Mouse (Mus musculus): ENCODE data around the gene Pqlc2. TPM values are rescaled to one million over a fixed set of nuclear protein-coding genes. Genes with fewer than 3 reads are reported as not detected.

The Pqlc2 gene
- polyA plus RNA-seq (2015; fragmentation: Nextera tagmentation; extraction: Ambion mirVana): 12.9 and 13.2 TPM in 2 replicates

DNA sequence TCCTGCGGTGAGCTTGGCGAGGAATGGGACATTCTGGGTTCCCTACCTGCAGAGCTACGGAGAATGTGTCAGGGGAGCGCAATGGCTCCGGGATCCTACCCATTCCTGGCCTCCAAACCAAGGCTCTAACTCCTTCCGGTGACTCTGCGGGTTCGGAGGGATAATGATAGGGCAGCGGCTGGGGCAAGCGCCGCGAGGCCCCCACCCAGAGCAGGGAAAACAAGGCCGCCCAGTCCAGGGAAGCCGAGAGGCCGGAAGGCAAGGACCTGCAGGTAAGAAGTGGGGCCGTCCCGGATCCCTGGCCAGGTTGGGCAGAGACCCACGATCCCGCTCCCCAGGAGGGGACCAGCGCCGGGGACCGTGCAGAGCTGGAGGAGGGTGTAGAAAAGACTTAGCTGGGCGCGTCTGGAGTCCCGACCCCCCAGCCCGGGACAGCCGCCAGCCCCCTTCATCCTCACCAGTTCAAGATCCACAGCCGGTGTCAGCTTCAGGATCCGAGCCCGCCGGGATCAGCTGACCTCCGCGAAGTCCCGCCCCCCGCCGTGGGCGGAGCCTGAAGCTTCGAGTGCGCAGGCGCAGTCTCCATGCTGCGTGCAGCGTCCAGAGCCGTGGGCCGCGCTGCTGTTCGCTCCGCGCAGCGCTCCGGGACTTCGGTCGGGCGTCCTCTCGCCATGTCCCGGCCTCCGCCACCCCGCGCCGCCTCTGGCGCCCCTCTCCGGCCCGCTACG, at the start of gene Pqlc2, which contains the start of gene Akr7a5:
Gene Pqlc2 (minus strand): TSS at position 538 of the 728 bp plus-strand sequence.
Gene Akr7a5 (plus strand): TSS at position 574 of the 728 bp plus-strand sequence.
- Histone ChIP-seq H3K4me3 (peak within 1 kb of the TSS; percentile 82), H3K4me1 (replicated peaks) (peaks cover 26% of the 10 kb centered on the region)
- under 1% methylated on average over 63 of the region's 63 CpGs for WGBS

DNA sequence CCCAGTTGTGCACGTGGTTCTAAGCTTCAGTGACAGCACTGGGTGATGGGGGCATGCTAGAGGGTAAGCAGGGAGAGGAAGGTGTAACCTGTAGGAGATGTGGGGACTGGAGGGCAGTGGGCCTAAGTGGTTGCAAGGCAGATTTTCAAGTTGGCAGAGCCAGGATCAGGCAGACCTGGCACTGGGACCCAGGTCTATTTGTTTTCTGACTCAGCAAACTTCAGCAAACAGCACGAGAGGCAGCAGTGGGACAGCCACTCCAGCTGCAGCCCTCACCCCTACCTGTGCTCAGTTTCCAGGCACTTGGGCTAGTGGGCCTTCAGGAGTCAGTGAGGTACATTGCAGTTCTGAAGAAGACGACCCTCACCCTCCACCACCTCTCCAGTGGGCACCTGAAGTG, 46.7 kb upstream of the Pqlc2 start:
- Histone ChIP-seq H3K4me3 (no peak overlapping the region), H3K4me2 (no peak overlapping the region), H3K9ac (no peak overlapping the region), H3K36me3 (peaks cover 78% of the 10 kb centered on the region), H3K4me1 (replicated peaks) (peaks cover 12% of the 10 kb centered on the region), H3K27ac (replicated peaks) (no peak overlapping the region), H3K27me3 (no peaks in the 10 kb centered on the region), H3K9me3 (no peaks in the 10 kb centered on the region)
- 91% methylated on average over 3 of the region's 3 CpGs for WGBS
- ATAC-seq (ENCODE audit: low read depth): no peak

More for the DNA sequence above, at the start of gene Pqlc2, which contains the start of gene Akr7a5:
- no peaks in the 10 kb centered on the region for H3K9me3 ChIP-seq
- 0 out of 2 replicates have a peak, but pooled peaks cover 5% of the 10 kb centered on the region for H3K27me3 ChIP-seq
- ATAC-seq (ENCODE audit: low read depth): peak; percentile 89
- H3K36me3 ChIP-seq: peaks cover 28% of the 10 kb centered on the region
- peak within 1 kb of the TSS; percentile 88 for H3K9ac ChIP-seq
- peak within 1 kb of the TSS; percentile 92 for H3K4me2 ChIP-seq
- H3K27ac ChIP-seq (replicated peaks): peak within 1 kb of the TSS; percentile 76

DNA sequence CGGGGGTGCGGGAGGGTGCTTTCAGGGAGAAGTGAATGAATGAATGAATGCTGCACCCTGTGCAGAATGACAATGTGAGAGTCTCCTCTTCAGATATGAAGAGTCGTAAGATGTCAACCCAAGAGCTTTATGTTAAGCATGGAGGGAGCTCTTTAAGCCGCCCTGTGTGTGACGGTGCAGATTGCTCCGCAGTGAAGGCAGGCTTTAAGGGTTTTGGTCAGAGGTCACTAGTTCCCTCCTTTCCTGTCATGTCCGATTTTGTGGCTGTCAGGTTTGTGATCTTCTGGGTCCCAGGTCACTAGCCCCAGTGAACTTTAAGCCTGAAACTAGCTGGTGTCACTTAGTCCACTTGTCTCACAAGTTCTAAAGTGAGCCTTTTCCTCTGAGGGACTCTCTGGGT, 42.3 kb upstream of the Pqlc2 start:
- 0% methylated on average over 7 of the region's 7 CpGs for WGBS
- Histone ChIP-seq H3K27ac (replicated peaks) (peak overlapping the region; percentile 98), H3K36me3 (peaks cover 55% of the 10 kb centered on the region), H3K9me3 (no peaks in the 10 kb centered on the region), H3K4me1 (replicated peaks) (peaks cover 27% of the 10 kb centered on the region), H3K27me3 (no peaks in the 10 kb centered on the region), H3K4me2 (peak overlapping the region; percentile 97), H3K9ac (peak overlapping the region; percentile 95), H3K4me3 (peak overlapping the region; percentile 85)
- ATAC-seq (ENCODE audit: low read depth): no peak

DNA sequence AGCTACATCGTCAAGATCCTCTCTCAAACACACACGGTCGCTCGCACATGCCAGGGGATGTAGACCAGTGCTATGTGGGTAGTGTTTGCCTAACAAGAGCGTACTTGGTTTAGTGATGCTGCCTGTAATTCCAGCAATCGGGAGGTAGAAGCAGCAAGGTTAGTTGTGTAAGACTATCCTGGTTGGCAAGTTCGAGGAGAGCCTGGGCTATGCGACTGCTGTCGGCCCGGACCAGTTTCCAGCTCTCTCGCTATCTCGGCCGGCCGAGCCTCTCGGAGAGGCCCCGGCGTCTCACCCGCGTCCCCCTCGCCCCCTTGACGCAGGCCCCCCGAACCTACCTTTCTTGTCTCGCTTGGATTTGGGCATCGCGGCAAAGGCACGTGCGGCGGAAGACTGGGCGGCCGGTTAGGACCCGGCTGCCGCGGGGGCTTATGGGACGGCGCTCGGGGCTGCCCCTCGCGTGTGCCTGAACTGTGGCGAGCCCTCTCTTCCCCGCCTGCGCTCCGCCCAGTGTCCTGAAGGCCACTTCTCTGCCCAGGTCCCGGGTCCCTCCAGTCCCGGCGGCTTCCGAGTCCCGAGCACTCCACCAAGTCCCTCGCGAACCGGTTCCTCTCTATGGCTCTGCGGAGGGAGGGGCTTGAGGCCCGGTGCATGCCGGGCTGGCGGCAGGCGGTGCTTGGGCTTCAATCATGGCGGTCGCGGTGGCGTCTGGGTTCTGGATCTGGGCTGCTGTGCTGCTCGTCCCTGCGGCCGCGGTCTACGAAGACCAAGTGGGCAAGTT, 41.6 kb upstream of the Pqlc2 start, which contains the start of the genes Mrto4, Emc1 and Ubr4:
Gene Mrto4 (minus strand): TSS at position 646 of the 781 bp plus-strand sequence.
Gene Emc1 (plus strand): TSS at position 657 of the 781 bp plus-strand sequence.
Gene Ubr4 (plus strand): TSS at position 679 of the 781 bp plus-strand sequence.
- Histone ChIP-seq H3K9me3 (no peaks in the 10 kb centered on the region), H3K27ac (replicated peaks) (peak within 1 kb of the TSS; percentile 98), H3K36me3 (peaks cover 55% of the 10 kb centered on the region), H3K4me3 (peak within 1 kb of the TSS; percentile 85), H3K4me2 (peak within 1 kb of the TSS; percentile 97), H3K4me1 (replicated peaks) (peaks cover 27% of the 10 kb centered on the region), H3K27me3 (no peaks in the 10 kb centered on the region), H3K9ac (peak within 1 kb of the TSS; percentile 95)
- peak; percentile 95 for ATAC-seq (ENCODE audit: low read depth)
- under 1% methylated on average over 64 of the region's 64 CpGs for WGBS

DNA sequence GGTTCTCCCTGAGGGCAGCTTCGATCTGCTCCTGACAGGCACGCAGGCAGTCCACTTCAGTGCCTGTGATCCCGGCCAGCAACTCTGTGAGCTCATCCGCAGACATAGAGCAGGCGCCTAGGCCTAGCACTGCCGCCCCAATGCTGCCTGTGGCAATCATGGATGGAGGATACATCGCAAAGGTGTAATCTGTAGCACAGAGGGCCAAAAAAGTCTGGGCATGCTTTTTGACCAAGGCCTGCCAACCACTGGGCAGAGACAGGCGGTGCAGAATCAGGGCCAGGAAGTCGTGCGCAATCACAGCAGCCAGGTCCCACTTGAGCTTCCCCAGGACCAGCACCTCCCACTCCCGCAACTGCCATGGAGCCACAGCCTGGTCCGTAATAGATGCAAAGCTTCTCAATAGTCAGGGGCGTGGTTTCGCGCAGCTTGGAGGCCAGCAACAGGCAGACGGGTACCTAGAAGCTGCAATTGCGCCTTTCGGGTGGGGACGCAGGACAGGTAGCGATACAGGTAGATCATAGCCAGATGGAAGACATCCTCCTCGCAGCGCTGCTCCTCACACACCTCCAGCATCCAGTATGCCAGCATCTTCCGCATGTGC, 35.0 kb upstream of the Pqlc2 start:
- H3K36me3 ChIP-seq: peaks cover 49% of the 10 kb centered on the region
- 78% methylated on average over 23 of the region's 23 CpGs for WGBS

GRCm38 (mm10) chr4:139343718-139344117, 33.2 kb upstream of the Pqlc2 start:
- 76% methylated on average over 5 of the region's 5 CpGs for WGBS

More for the DNA sequence above, 35.0 kb upstream of the Pqlc2 start:
- peaks cover 2% of the 10 kb centered on the region for H3K4me1 ChIP-seq (replicated peaks)
- 0 out of 2 replicates have a peak, but pooled peaks have one; percentile 19 for ATAC-seq (ENCODE audit: low read depth)
- H3K9me3 ChIP-seq: no peaks in the 10 kb centered on the region
- no peak overlapping the region for H3K27ac ChIP-seq (replicated peaks)
- no peak overlapping the region for H3K4me2 ChIP-seq
- no peak overlapping the region for H3K9ac ChIP-seq
- H3K4me3 ChIP-seq: no peak overlapping the region
- no peaks in the 10 kb centered on the region for H3K27me3 ChIP-seq

DNA sequence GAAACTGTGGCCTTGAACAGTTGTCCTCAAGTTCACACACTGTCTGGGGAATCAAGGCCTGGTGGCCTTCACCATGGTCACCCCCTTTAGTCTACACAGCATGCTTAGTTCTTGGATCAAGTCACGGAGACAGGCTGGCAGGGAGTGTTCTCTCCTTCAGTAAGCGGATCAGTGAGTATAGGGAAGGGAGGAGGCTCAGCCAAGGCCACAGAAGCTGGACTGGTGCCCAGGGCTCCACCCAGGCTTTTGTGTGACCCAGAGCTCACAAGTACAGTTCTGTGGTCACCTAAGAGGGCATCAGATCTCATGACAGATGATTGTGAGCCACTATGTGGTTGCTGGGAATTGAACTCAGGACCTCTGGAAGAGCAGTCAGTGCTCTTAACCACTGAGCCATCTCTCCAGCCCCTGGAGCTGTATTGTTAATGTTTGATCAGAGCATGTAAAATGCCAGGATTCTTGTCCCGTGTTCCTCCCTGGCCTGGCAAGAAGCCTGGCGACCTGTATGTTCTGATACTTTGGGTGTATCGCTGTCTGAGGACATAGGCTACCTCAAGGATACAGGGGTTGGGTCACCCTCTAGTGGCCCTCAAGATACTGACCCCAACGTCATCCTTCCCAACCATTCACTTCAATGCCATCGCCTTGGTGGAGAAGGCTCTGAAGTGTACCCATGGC, 31.2 kb upstream of the Pqlc2 start:
- Histone ChIP-seq H3K36me3 (peaks cover 17% of the 10 kb centered on the region), H3K27me3 (peaks cover 18% of the 10 kb centered on the region), H3K4me1 (replicated peaks) (no peaks in the 10 kb centered on the region), H3K4me2 (no peak overlapping the region), H3K4me3 (no peak overlapping the region), H3K9ac (no peak overlapping the region), H3K9me3 (no peaks in the 10 kb centered on the region), H3K27ac (replicated peaks) (no peak overlapping the region)
- no peak for ATAC-seq (ENCODE audit: low read depth)
- WGBS: 82% methylated on average over 7 of the region's 7 CpGs

More at GRCm38 (mm10) chr4:139343718-139344117, 33.2 kb upstream of the Pqlc2 start:
- no peak overlapping the region for H3K27ac ChIP-seq (replicated peaks)
- no peak overlapping the region for H3K4me2 ChIP-seq
- no peak overlapping the region for H3K9ac ChIP-seq
- H3K27me3 ChIP-seq: no peaks in the 10 kb centered on the region
- H3K9me3 ChIP-seq: no peaks in the 10 kb centered on the region
- H3K36me3 ChIP-seq: peaks cover 37% of the 10 kb centered on the region
- no peaks in the 10 kb centered on the region for H3K4me1 ChIP-seq (replicated peaks)
- no peak for ATAC-seq (ENCODE audit: low read depth)
- no peak overlapping the region for H3K4me3 ChIP-seq

DNA sequence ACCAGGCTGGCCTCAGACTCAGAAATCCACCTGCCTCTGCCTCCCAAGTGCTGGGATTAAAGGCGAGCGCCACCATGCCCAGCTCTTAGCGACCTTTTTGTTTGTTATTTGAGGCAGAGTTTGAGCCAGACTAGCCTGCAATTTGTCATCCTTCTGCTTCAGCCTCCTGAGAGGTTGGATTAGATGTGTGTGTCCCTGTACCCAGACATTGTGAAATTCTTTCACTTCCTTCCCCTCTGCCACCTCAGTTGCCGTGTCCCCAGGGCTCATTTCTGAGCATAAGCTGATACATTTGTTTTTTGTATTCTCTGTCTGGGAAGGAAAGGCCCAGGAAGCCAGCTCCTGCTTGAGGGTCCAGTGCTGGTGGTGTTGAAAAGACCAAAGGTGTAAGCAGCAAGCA, 30.3 kb upstream of the Pqlc2 start:
- H3K9me3 ChIP-seq: no peaks in the 10 kb centered on the region

DNA sequence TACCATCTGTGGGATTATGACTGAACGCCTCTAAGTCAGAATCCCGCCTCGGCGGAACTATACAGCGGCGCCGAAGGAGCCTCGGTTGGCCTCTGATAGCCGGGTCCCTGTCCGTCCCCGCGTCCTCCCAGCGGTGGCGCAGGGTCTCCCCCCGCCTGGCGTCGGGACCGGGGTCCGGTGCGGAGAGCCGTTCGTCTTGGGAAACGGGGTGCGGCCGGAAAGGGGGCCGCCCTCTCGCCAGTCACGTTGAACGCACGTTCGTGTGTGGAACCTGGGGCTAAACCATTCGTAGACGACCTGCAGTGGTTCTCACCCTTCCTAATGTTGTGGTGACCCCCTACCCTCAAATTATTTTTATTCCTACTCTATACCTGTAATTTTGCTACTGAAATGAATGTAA, 27.6 kb upstream of the Pqlc2 start:
- no peak for ATAC-seq (ENCODE audit: low read depth)
- H3K4me3 ChIP-seq: no peak overlapping the region
- H3K27me3 ChIP-seq: peaks cover 23% of the 10 kb centered on the region
- H3K4me1 ChIP-seq (replicated peaks): no peaks in the 10 kb centered on the region
- no peaks in the 10 kb centered on the region for H3K36me3 ChIP-seq
- no peak overlapping the region for H3K27ac ChIP-seq (replicated peaks)
- WGBS: 58% methylated on average over 33 of the region's 33 CpGs
- H3K4me2 ChIP-seq: no peak overlapping the region
- no peaks in the 10 kb centered on the region for H3K9me3 ChIP-seq
- H3K9ac ChIP-seq: no peak overlapping the region

More for the DNA sequence above, 30.3 kb upstream of the Pqlc2 start:
- 89% methylated on average over 4 of the region's 4 CpGs for WGBS
- Histone ChIP-seq H3K4me2 (no peak overlapping the region), H3K4me3 (no peak overlapping the region), H3K27ac (replicated peaks) (no peak overlapping the region), H3K4me1 (replicated peaks) (no peaks in the 10 kb centered on the region), H3K36me3 (peaks cover 8% of the 10 kb centered on the region), H3K9ac (no peak overlapping the region), H3K27me3 (peaks cover 23% of the 10 kb centered on the region)
- no peak for ATAC-seq (ENCODE audit: low read depth)

GRCm38 (mm10) chr4:139336822-139337483, 26.4 kb upstream of the Pqlc2 start:
- H3K36me3 ChIP-seq: no peaks in the 10 kb centered on the region
- H3K4me2 ChIP-seq: peak overlapping the region; percentile 38; the same call in 1 of the 2 replicates
- WGBS: 27% methylated on average over 24 of the region's 24 CpGs
- no peak for ATAC-seq (ENCODE audit: low read depth)
- no peak overlapping the region for H3K9ac ChIP-seq
- no peaks in the 10 kb centered on the region for H3K4me1 ChIP-seq (replicated peaks)
- no peak overlapping the region for H3K4me3 ChIP-seq
- peaks cover 23% of the 10 kb centered on the region for H3K27me3 ChIP-seq
- no peak overlapping the region for H3K27ac ChIP-seq (replicated peaks)
- no peaks in the 10 kb centered on the region for H3K9me3 ChIP-seq

DNA sequence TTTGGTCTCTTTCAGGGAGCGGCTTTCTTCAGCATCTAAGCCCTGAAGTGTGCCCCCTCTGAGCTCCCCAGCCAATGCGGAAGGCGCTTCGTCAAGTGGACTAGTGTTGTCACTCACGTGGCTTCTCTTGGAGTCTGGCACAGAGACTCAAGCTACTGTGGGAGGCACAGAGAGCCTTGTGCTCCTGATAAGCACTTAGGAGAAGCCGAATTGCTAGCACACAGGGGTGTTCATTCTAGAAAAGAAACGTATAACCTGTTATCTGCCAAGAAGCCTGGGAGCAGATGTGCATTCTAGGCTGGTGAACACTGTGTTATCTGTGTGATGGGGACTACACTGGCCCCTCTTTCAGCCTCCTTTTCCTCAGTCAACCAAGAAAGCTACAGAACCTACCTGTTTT, 25.0 kb upstream of the Pqlc2 start:
- H3K36me3 ChIP-seq: no peaks in the 10 kb centered on the region
- no peaks in the 10 kb centered on the region for H3K4me1 ChIP-seq (replicated peaks)
- no peak overlapping the region for H3K4me3 ChIP-seq
- no peak overlapping the region for H3K4me2 ChIP-seq
- no peaks in the 10 kb centered on the region for H3K9me3 ChIP-seq
- H3K27me3 ChIP-seq: peaks cover 23% of the 10 kb centered on the region
- no peak overlapping the region for H3K9ac ChIP-seq
- 72% methylated on average over 7 of the region's 7 CpGs for WGBS
- H3K27ac ChIP-seq (replicated peaks): no peak overlapping the region
- ATAC-seq (ENCODE audit: low read depth): no peak
